Mouse (Mus musculus): ENCODE measurements around the gene Rasl11b. TPM values are rescaled to one million over a fixed set of nuclear protein-coding genes. Genes with fewer than 3 reads are reported as not detected.

Gene Rasl11b
- 10 to 100 TPM; 35.8 to 50.2 TPM for total RNA-seq (2021)

- intact Hi-C loops (cut with DNase I): loop anchor here (1.0 to 10.0 kb wide), 6 partner anchors 22 to 190 kb away; no protein-coding TSS in a partner anchor
- peak; percentile 93 for DNase-seq (ENCODE audit: low spot score)
These were observed at the start of gene Rasl11b for GRCm38 (mm10) chr5:74194841-74195613. Rasl11b (plus strand) TSS chr5:74195286.

- DNase-seq (ENCODE audit: low spot score): no peak
- intact Hi-C loops (cut with DNase I): loop anchor here (5.0 kb wide), 1 partner anchor 50 kb away; the partner anchor contains the start of gene Rasl11b
These were observed 47.5 kb upstream of the Rasl11b start for GRCm38 (mm10) chr5:74147631-74148030.

- no peak for DNase-seq (ENCODE audit: low spot score)
- intact Hi-C loops (cut with DNase I): loop anchor here (5.0 kb wide), 1 partner anchor 47 kb away; the partner anchor contains the start of gene Rasl11b
These were observed 45.1 kb upstream of the Rasl11b start for GRCm38 (mm10) chr5:74149975-74150374.

- no peak for DNase-seq (ENCODE audit: low spot score)
- intact Hi-C loops (cut with DNase I): no loop called here
These were observed 43.3 kb upstream of the Rasl11b start for GRCm38 (mm10) chr5:74151774-74152173.

GRCm38 (mm10) chr5:74155860-74156351, 39.2 kb upstream of the Rasl11b start:
- DNase-seq (ENCODE audit: low spot score): no peak
- intact Hi-C loops (cut with DNase I): no loop called here

- intact Hi-C loops (cut with DNase I): no loop called here
- no peak for DNase-seq (ENCODE audit: low spot score)
These were observed 36.0 kb upstream of the Rasl11b start for GRCm38 (mm10) chr5:74158929-74159632.

GRCm38 (mm10) chr5:74159906-74160305, 35.2 kb upstream of the Rasl11b start:
- intact Hi-C loops (cut with DNase I): no loop called here
- no peak for DNase-seq (ENCODE audit: low spot score)

GRCm38 (mm10) chr5:74160349-74160748, 34.7 kb upstream of the Rasl11b start:
- DNase-seq (ENCODE audit: low spot score): no peak
- intact Hi-C loops (cut with DNase I): no loop called here

GRCm38 (mm10) chr5:74161297-74161926, 33.7 kb upstream of the Rasl11b start:
- intact Hi-C loops (cut with DNase I): no loop called here

GRCm38 (mm10) chr5:74162013-74162412, 33.1 kb upstream of the Rasl11b start:
- intact Hi-C loops (cut with DNase I): no loop called here
- DNase-seq (ENCODE audit: low spot score): no peak

More at GRCm38 (mm10) chr5:74161297-74161926, 33.7 kb upstream of the Rasl11b start:
- no peak for DNase-seq (ENCODE audit: low spot score)

GRCm38 (mm10) chr5:74163141-74163540, 31.9 kb upstream of the Rasl11b start:
- intact Hi-C loops (cut with DNase I): no loop called here
- DNase-seq (ENCODE audit: low spot score): no peak

- DNase-seq (ENCODE audit: low spot score): no peak
- intact Hi-C loops (cut with DNase I): no loop called here
These were observed 30.5 kb upstream of the Rasl11b start for GRCm38 (mm10) chr5:74164547-74164946.

GRCm38 (mm10) chr5:74166642-74167041, 28.4 kb upstream of the Rasl11b start:
- no peak for DNase-seq (ENCODE audit: low spot score)
- intact Hi-C loops (cut with DNase I): no loop called here

- intact Hi-C loops (cut with DNase I): no loop called here
- DNase-seq (ENCODE audit: low spot score): no peak
These were observed 27.0 kb upstream of the Rasl11b start for GRCm38 (mm10) chr5:74168085-74168484.

GRCm38 (mm10) chr5:74171768-74172167, 23.3 kb upstream of the Rasl11b start:
- intact Hi-C loops (cut with DNase I): loop anchor here (2.0 kb wide), 1 partner anchor 23 kb away; the partner anchor contains the start of gene Rasl11b
- no peak for DNase-seq (ENCODE audit: low spot score)

- intact Hi-C loops (cut with DNase I): loop anchor here (2.0 kb wide), 1 partner anchor 23 kb away; the partner anchor contains the start of gene Rasl11b
- DNase-seq (ENCODE audit: low spot score): peak; percentile 32
These were observed 22.9 kb upstream of the Rasl11b start for GRCm38 (mm10) chr5:74172208-74172607.

GRCm38 (mm10) chr5:74173162-74173844, 21.8 kb upstream of the Rasl11b start:
- intact Hi-C loops (cut with DNase I): loop anchor here (2.0 kb wide), 1 partner anchor 21 kb away; the partner anchor contains the start of gene Rasl11b

GRCm38 (mm10) chr5:74175526-74176270, 19.4 kb upstream of the Rasl11b start:
- intact Hi-C loops (cut with DNase I): loop anchor here (5.0 kb wide), 1 partner anchor 328 kb away; no protein-coding TSS in a partner anchor
- peak; percentile 51 for DNase-seq (ENCODE audit: low spot score)

More at GRCm38 (mm10) chr5:74173162-74173844, 21.8 kb upstream of the Rasl11b start:
- peak; percentile 29 for DNase-seq (ENCODE audit: low spot score)

- no peak for DNase-seq (ENCODE audit: low spot score)
- intact Hi-C loops (cut with DNase I): no loop called here
These were observed 14.9 kb upstream of the Rasl11b start for GRCm38 (mm10) chr5:74180216-74180615.

Measured in heart, postnatal 25 days (tissue).